Mouse (Mus musculus) limb, embryonic 14.5 days (tissue): ENCODE results near the gene Svs1. TPM values are rescaled to one million over a fixed set of nuclear protein-coding genes. Genes with fewer than 3 reads are reported as not detected.

ENCODE experiments used
- ATAC-seq: fragments of 200-750 bp; cut with Nextera tagmentation; 2 replicates; pipeline ENCODE4 v1.8.0; 2017; ENCODE audit warnings: low read depth, moderate number of reproducible peaks, moderate TSS enrichment; ENCODE audit not compliant: low FRiP score
- DNase-seq: peaks from one replicate; pipeline ENCODE4 v3.0.0-alpha.2; 2015; ENCODE audit warnings: low spot score
- H3K27ac ChIP-seq: fragments of 300-500 bp; sonication (generic); replicated peaks from 2 replicates; pipeline ENCODE4 v1.5.1; 2014; ENCODE audit warnings: low read depth, mild to moderate bottlenecking, low read length, moderate library complexity, mixed read lengths
- H3K27me3 ChIP-seq: fragments of 300-500 bp; sonication (generic); 2 replicates; pipeline ENCODE4 v1.6.1; 2014; ENCODE audit warnings: low read length, mixed read lengths; ENCODE audit not compliant: control insufficient read depth, insufficient read depth
- H3K36me3 ChIP-seq: fragments of 300-500 bp; sonication (generic); 2 replicates; pipeline ENCODE4 v1.6.1; 2014; ENCODE audit warnings: mild to moderate bottlenecking, low read length, moderate library complexity, mixed read lengths; ENCODE audit not compliant: control insufficient read depth, insufficient read depth
- H3K4me1 ChIP-seq: fragments of 300-500 bp; sonication (generic); 2 replicates; pipeline ENCODE4 v1.6.1; 2014; ENCODE audit warnings: antibody characterized with exemption, low read length, mixed read lengths; ENCODE audit not compliant: control insufficient read depth, insufficient read depth
- H3K4me2 ChIP-seq: fragments of 300-500 bp; sonication (generic); replicated peaks from 2 replicates; pipeline ENCODE4 v1.6.1; 2014; ENCODE audit warnings: low read depth, mild to moderate bottlenecking, low read length, moderate library complexity; ENCODE audit not compliant: severe bottlenecking
- H3K4me3 ChIP-seq: fragments of 300-500 bp; sonication (generic); replicated peaks from 2 replicates; pipeline ENCODE4 v1.5.1; 2014; ENCODE audit warnings: low read length
- H3K9ac ChIP-seq: fragments of 300-500 bp; sonication (generic); 2 replicates; pipeline ENCODE4 v1.6.1; 2014; ENCODE audit warnings: mild to moderate bottlenecking, low read depth, low read length, moderate library complexity; ENCODE audit not compliant: severe bottlenecking
- H3K9me3 ChIP-seq: fragments of 300-500 bp; sonication (generic); 2 replicates; pipeline ENCODE4 v1.6.1; 2016; ENCODE audit warnings: low read length; ENCODE audit not compliant: control insufficient read depth
- POLR2A ChIP-seq: fragments of 200-500 bp; IDR thresholded peaks from 2 replicates; pipeline ENCODE4 v1.8.0; 2012; ENCODE audit warnings: inconsistent platforms, mild to moderate bottlenecking, moderate library complexity, borderline replicate concordance; ENCODE audit not compliant: insufficient read depth, insufficient read length; ENCODE audit errors: extremely low read depth
- WGBS: fragments of 180-500 bp; shearing (Covaris S2); extraction: QIAGEN DNeasy Blood & Tissue Kit; methylation state at CpG from one replicate; pipeline ENCODE4 v1.1.7; 2014; 5-methylcytosine and 5-hydroxymethylcytosine counted together
- polyA plus RNA-seq, 2 experiments: library from polyadenylated mRNA; depleted of rRNA in 1 of 2; stranded (reverse) in 1 of 2; unstranded in 1 of 2; fragments of >200 nt; fragmentation: Nextera tagmentation in 1 of 2; extraction: Ambion mirVana in 1 of 2; gene quantifications; 2 replicates each; pipeline versions ENCODE4 v1.2.1 to v1.2.3; 2012 to 2014

Gene Svs1
- polyA plus RNA-seq, 2 experiments = not detected

DNA sequence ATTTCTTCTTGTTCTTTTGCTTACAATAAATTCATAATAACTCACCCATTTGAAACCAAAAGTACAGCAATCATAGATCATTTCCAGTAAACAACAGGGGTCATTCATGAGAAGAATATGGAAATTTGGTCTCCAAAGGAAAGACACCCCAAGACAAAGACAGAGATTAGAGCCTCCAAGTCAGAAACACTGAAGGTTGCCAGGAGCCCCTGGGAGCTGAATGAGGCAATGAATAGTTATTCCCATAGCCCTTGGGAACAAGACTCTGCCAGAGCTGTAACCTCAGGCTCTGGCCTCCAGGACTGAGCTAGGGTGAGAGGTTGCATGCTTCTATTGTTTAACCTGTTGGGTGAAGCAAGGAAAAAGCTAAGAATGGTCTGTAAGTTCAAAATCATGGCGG is 32.7 kb downstream of the Svs1 start:
- no peak for ATAC-seq
- Histone ChIP-seq H3K27ac (no peak overlapping the region), H3K36me3 (no peaks in the 10 kb centered on the region), H3K9me3 (no peaks in the 10 kb centered on the region), H3K4me3 (no peak overlapping the region), H3K27me3 (no peaks in the 10 kb centered on the region), H3K9ac (no peak overlapping the region), H3K4me1 (peaks cover 6% of the 10 kb centered on the region), H3K4me2 (no peak overlapping the region)
- 93% methylated on average over 1 of the region's 1 CpGs for whole genome bisulfite sequencing
- no peak for TF ChIP-seq POLR2A
- no peak for DNase-seq

DNA sequence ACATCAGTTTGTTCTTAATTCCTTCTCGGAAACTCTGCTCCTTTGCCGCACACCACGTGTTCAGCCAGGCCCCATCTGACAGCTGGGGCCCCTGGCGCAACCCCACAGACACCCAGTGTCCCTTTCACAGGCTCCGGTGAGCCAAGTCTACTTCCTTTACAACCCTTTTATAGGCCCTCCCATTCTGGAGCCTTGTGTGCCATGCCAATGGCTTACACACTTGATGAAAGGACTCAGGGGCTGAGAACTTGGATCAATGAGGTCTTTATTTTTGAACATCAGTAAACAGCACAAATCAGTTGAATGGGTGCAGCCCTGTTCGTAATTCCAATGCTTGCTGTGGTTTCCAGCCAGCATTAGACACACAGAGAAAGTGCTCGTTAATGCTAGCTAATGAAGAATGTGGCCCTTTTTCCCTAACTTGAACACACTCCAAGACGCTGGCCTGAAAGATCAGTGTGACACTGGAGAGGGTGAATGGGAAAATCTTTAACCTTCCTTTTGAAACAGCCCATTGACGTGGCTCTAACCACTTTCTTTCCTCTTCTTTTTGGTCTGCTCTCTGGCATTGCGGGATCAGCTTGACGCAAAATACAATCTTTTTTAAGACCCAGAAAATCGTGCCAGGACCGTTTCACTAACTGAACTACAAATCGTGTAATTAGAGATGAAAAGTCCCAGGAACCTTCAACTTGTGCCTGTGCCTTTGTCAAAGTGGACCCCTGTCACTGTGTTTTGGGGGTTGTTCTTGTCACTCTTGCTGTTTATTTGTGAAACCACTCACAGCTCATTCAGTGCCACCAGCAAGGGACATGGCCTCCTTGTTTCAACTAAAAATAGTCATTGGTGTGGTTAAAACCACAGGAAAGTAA is 34.7 kb downstream of the Svs1 start:
- Histone ChIP-seq H3K4me3 (no peak overlapping the region), H3K4me2 (no peak overlapping the region), H3K9me3 (no peaks in the 10 kb centered on the region), H3K27ac (no peak overlapping the region), H3K27me3 (no peaks in the 10 kb centered on the region), H3K36me3 (no peaks in the 10 kb centered on the region), H3K4me1 (peaks cover 6% of the 10 kb centered on the region), H3K9ac (no peak overlapping the region)
- no peak for ATAC-seq
- WGBS = 42% methylated on average over 14 of the region's 14 CpGs
- no peak for DNase-seq
- TF ChIP-seq POLR2A = no peak

- Histone ChIP-seq H3K4me1 (peaks cover 6% of the 10 kb centered on the region), H3K9ac (no peak overlapping the region), H3K27me3 (no peaks in the 10 kb centered on the region), H3K9me3 (no peaks in the 10 kb centered on the region), H3K27ac (no peak overlapping the region), H3K36me3 (no peaks in the 10 kb centered on the region), H3K4me2 (no peak overlapping the region), H3K4me3 (no peak overlapping the region)
- DNase-seq (no peak), ATAC-seq (no peak)
- 82% methylated on average over 2 of the region's 2 CpGs for WGBS
- no peak for TF ChIP-seq POLR2A
These were observed 35.7 kb downstream of the Svs1 start for GRCm38 (mm10) chr6:49022384-49022783.

DNA sequence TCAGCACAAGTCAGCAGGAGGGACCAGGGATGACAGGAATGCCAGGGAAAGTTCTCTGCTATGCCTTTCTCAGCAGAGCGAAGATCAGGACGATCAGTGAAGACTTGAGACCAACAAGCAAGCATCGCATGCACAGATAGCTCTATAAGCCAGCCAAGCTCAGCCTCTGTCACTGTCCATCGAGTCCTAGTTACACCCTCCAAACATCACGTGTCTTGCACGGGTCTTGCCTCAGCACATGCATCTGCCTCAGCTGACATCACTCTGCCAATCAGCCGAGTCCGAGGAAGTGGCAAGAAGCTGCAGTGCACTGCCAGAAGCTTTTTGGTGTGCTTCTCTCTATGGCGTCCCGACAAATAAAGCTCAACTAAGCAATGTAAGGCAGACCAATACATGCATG is 36.7 kb downstream of the Svs1 start:
- H3K36me3 ChIP-seq = no peaks in the 10 kb centered on the region
- DNase-seq (no peak), ATAC-seq (no peak)
- no peak overlapping the region for H3K27ac ChIP-seq
- no peak overlapping the region for H3K4me3 ChIP-seq
- H3K9me3 ChIP-seq = no peaks in the 10 kb centered on the region
- no peak overlapping the region for H3K4me2 ChIP-seq
- TF ChIP-seq POLR2A = no peak
- no peaks in the 10 kb centered on the region for H3K27me3 ChIP-seq
- WGBS = 80% methylated on average over 10 of the region's 10 CpGs
- H3K4me1 ChIP-seq = peaks cover 6% of the 10 kb centered on the region
- no peak overlapping the region for H3K9ac ChIP-seq

- Histone ChIP-seq H3K4me2 (no peak overlapping the region), H3K27ac (no peak overlapping the region), H3K36me3 (no peaks in the 10 kb centered on the region), H3K4me3 (no peak overlapping the region), H3K4me1 (peaks cover 6% of the 10 kb centered on the region), H3K27me3 (no peaks in the 10 kb centered on the region), H3K9ac (no peak overlapping the region), H3K9me3 (no peaks in the 10 kb centered on the region)
- WGBS = 72% methylated on average over 7 of the region's 7 CpGs
- ATAC-seq (no peak), DNase-seq (no peak)
- TF ChIP-seq POLR2A = no peak
These were observed 38.6 kb downstream of the Svs1 start for GRCm38 (mm10) chr6:49025290-49025689.

DNA sequence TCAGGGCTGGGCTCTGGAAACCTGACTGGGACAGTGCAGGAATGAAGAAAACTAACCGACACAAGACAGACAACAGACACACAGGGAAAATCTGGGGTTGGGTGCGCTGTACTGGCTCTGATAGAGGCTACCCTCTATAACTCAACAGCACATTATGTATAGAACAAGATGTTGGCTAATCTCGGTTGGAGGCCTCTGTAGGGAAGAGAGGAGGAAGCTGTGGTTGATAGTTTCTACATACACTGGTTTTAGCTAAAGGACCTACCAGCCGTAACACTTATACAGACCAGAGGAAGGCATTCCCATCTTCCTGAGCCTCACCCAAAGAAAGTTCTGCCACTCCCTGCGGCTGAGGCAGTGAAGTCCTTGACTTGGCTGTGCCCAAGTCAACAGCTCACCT is 39.8 kb downstream of the Svs1 start:
- Histone ChIP-seq H3K36me3 (no peaks in the 10 kb centered on the region), H3K4me1 (no peaks in the 10 kb centered on the region), H3K4me3 (no peak overlapping the region), H3K27me3 (no peaks in the 10 kb centered on the region), H3K9ac (no peak overlapping the region), H3K9me3 (no peaks in the 10 kb centered on the region), H3K27ac (no peak overlapping the region), H3K4me2 (no peak overlapping the region)
- TF ChIP-seq POLR2A = no peak
- 89% methylated on average over 5 of the region's 5 CpGs for WGBS
- ATAC-seq (no peak), DNase-seq (no peak)
